Mouse (Mus musculus) midbrain, embryonic 11.5 days (tissue): ENCODE measurements around the gene 4922502D21Rik. TPM values are rescaled to one million over a fixed set of nuclear protein-coding genes. Genes with fewer than 3 reads are reported as not detected.
"Not testable (repeated sequence)": the region's sequence is repeated elsewhere in the genome, so short reads cannot be mapped to it uniquely, and the experiment has no call there.

Source experiments
- ATAC-seq: fragments of 200-750 bp; cut with Nextera tagmentation; 2 replicates; pipeline ENCODE4 v1.8.0; 2017; ENCODE audit warnings: moderate TSS enrichment, moderate library complexity; ENCODE audit not compliant: low FRiP score
- DNase-seq: peaks from one replicate; pipeline ENCODE4 v3.0.0; 2015; ENCODE audit warnings: low spot score; ENCODE audit errors: missing footprints
- H3K27ac ChIP-seq: fragments of 300-500 bp; sonication (generic); 2 replicates; pipeline ENCODE4 v1.5.1; 2014; ENCODE audit warnings: low read depth, low read length
- H3K27me3 ChIP-seq: fragments of 300-500 bp; sonication (generic); 2 replicates; pipeline ENCODE4 v1.6.1; 2014; ENCODE audit warnings: mild to moderate bottlenecking, low read length, moderate library complexity, mixed read lengths; ENCODE audit not compliant: control insufficient read depth, insufficient read depth
- H3K36me3 ChIP-seq: fragments of 300-500 bp; sonication (generic); 2 replicates; pipeline ENCODE4 v1.6.1; 2014; ENCODE audit warnings: mild to moderate bottlenecking, low read length, moderate library complexity, mixed read lengths; ENCODE audit not compliant: control insufficient read depth, insufficient read depth
- H3K4me1 ChIP-seq: fragments of 300-500 bp; sonication (generic); 2 replicates; pipeline ENCODE4 v1.6.1; 2014; ENCODE audit warnings: low read length; ENCODE audit not compliant: control insufficient read depth, insufficient read depth
- H3K4me2 ChIP-seq: fragments of 300-500 bp; sonication (generic); 2 replicates; pipeline ENCODE4 v1.6.1; 2014; ENCODE audit warnings: mild to moderate bottlenecking, moderate library complexity
- H3K4me3 ChIP-seq: fragments of 300-500 bp; sonication (generic); 2 replicates; pipeline ENCODE4 v1.5.1; 2014; ENCODE audit warnings: low read depth, low read length
- H3K9ac ChIP-seq: fragments of 300-500 bp; sonication (generic); 2 replicates; pipeline ENCODE4 v1.6.1; 2014; ENCODE audit warnings: low read length
- H3K9me3 ChIP-seq: fragments of 300-500 bp; sonication (generic); 2 replicates; pipeline ENCODE4 v1.6.1; 2016; ENCODE audit warnings: low read length; ENCODE audit not compliant: control insufficient read depth
- WGBS: fragments of 180-500 bp; shearing (Covaris S2); extraction: QIAGEN DNeasy Blood & Tissue Kit; methylation state at CpG from one replicate; pipeline ENCODE4 v1.1.7; 2014; 5-methylcytosine and 5-hydroxymethylcytosine counted together
- polyA plus RNA-seq: library from polyadenylated mRNA; unstranded; fragments of >200 nt; fragmentation: Nextera tagmentation; extraction: Ambion mirVana; gene quantifications from 2 replicates; pipeline ENCODE4 v1.2.1, GENCODE M21; 2014

The 4922502D21Rik gene
- polyA plus RNA-seq, 1 experiment from 2014 or later = not detected

GRCm38 (mm10) chr6:129351091-129351490 is 19.5 kb upstream of the 4922502D21Rik start:
- H3K9me3 ChIP-seq = no peaks in the 10 kb centered on the region; the same call in 1 of the 2 replicates
- no peaks in the 10 kb centered on the region for H3K36me3 ChIP-seq
- DNase-seq = no peak
- H3K27ac ChIP-seq = no peak overlapping the region
- ATAC-seq = no peak
- H3K9ac ChIP-seq = no peak overlapping the region
- H3K4me1 ChIP-seq = no peaks in the 10 kb centered on the region
- WGBS = 85% methylated on average over 3 of the region's 3 CpGs
- H3K27me3 ChIP-seq = no peaks in the 10 kb centered on the region
- H3K4me3 ChIP-seq = no peak overlapping the region
- H3K4me2 ChIP-seq = no peak overlapping the region

GRCm38 (mm10) chr6:129349524-129350352 is 18.1 kb upstream of the 4922502D21Rik start:
- Histone ChIP-seq H3K9ac (no peak overlapping the region), H3K9me3 (no peaks in the 10 kb centered on the region; the same call in 1 of the 2 replicates), H3K27ac (no peak overlapping the region), H3K27me3 (no peaks in the 10 kb centered on the region), H3K36me3 (no peaks in the 10 kb centered on the region), H3K4me3 (no peak overlapping the region), H3K4me1 (no peaks in the 10 kb centered on the region), H3K4me2 (no peak overlapping the region)
- DNase-seq (no peak), ATAC-seq (no peak)
- 66% methylated on average over 4 of the region's 4 CpGs for WGBS

GRCm38 (mm10) chr6:129344408-129344807 is 12.8 kb upstream of the 4922502D21Rik start:
- no peaks in the 10 kb centered on the region for H3K36me3 ChIP-seq
- no peak overlapping the region for H3K4me2 ChIP-seq
- H3K9me3 ChIP-seq = no peaks in the 10 kb centered on the region; the same call in 1 of the 2 replicates
- 76% methylated on average over 3 of the region's 3 CpGs for WGBS
- no peak overlapping the region for H3K4me3 ChIP-seq
- ATAC-seq (no peak), DNase-seq (no peak)
- no peak overlapping the region for H3K9ac ChIP-seq
- no peaks in the 10 kb centered on the region for H3K4me1 ChIP-seq
- H3K27ac ChIP-seq = no peak overlapping the region
- no peaks in the 10 kb centered on the region for H3K27me3 ChIP-seq

GRCm38 (mm10) chr6:129342391-129342790 is 10.8 kb upstream of the 4922502D21Rik start, which contains the start of gene Clec12a:
Clec12a (plus strand) TSS chr6:129342691.
- H3K27me3 ChIP-seq, H3K9ac ChIP-seq, H3K9me3 ChIP-seq, H3K27ac ChIP-seq, DNase-seq, H3K4me1 ChIP-seq, H3K4me2 ChIP-seq, H3K36me3 ChIP-seq, ATAC-seq, H3K4me3 ChIP-seq: not testable (repeated sequence)
- 75% methylated on average over 4 of the region's 4 CpGs for WGBS

- no peak overlapping the region for H3K27ac ChIP-seq
- no peak overlapping the region for H3K9ac ChIP-seq
- ATAC-seq (no peak), DNase-seq (no peak)
- no peak overlapping the region for H3K4me2 ChIP-seq
- no peaks in the 10 kb centered on the region for H3K36me3 ChIP-seq
- H3K9me3 ChIP-seq = no peaks in the 10 kb centered on the region
- no peaks in the 10 kb centered on the region for H3K4me1 ChIP-seq
- no peaks in the 10 kb centered on the region for H3K27me3 ChIP-seq
- 88% methylated on average over 1 of the region's 1 CpGs for WGBS
- H3K4me3 ChIP-seq = no peak overlapping the region
Measured at GRCm38 (mm10) chr6:129337751-129338150, 6.2 kb upstream of the 4922502D21Rik start.

- Histone ChIP-seq H3K4me2 (no peak overlapping the region), H3K9ac (no peak overlapping the region), H3K9me3 (no peaks in the 10 kb centered on the region), H3K4me3 (no peak overlapping the region), H3K4me1 (no peaks in the 10 kb centered on the region), H3K27ac (no peak overlapping the region), H3K36me3 (no peaks in the 10 kb centered on the region), H3K27me3 (no peaks in the 10 kb centered on the region)
- DNase-seq (no peak), ATAC-seq (peak; percentile 83)
- 42% methylated on average over 11 of the region's 11 CpGs for WGBS
Measured at GRCm38 (mm10) chr6:129333674-129334078, 2.1 kb upstream of the 4922502D21Rik start.

GRCm38 (mm10) chr6:129326568-129327150 is 4.9 kb downstream of the 4922502D21Rik start:
- ATAC-seq = no peak
- Histone ChIP-seq H3K27ac (no peak overlapping the region), H3K4me2 (no peak overlapping the region), H3K4me1 (no peaks in the 10 kb centered on the region), H3K9ac (no peak overlapping the region), H3K4me3 (no peak overlapping the region), H3K9me3 (no peaks in the 10 kb centered on the region), H3K36me3 (no peaks in the 10 kb centered on the region), H3K27me3 (no peaks in the 10 kb centered on the region)
- DNase-seq = no peak
- 86% methylated on average over 13 of the region's 13 CpGs for WGBS

- Histone ChIP-seq H3K27me3 (no peaks in the 10 kb centered on the region), H3K9me3 (no peaks in the 10 kb centered on the region), H3K4me2 (no peak overlapping the region), H3K9ac (no peak overlapping the region), H3K27ac (no peak overlapping the region), H3K4me1 (no peaks in the 10 kb centered on the region), H3K4me3 (no peak overlapping the region), H3K36me3 (no peaks in the 10 kb centered on the region)
- WGBS = 83% methylated on average over 1 of the region's 1 CpGs
- no peak for DNase-seq
- ATAC-seq = no peak
Measured at GRCm38 (mm10) chr6:129326016-129326415, 5.6 kb downstream of the 4922502D21Rik start.

GRCm38 (mm10) chr6:129319331-129319730 is 12.3 kb downstream of the 4922502D21Rik start:
- no peak for ATAC-seq
- no peak overlapping the region for H3K27ac ChIP-seq
- H3K4me3 ChIP-seq = no peak overlapping the region
- H3K9me3 ChIP-seq = no peaks in the 10 kb centered on the region
- H3K36me3 ChIP-seq = no peaks in the 10 kb centered on the region
- no peak overlapping the region for H3K4me2 ChIP-seq
- H3K9ac ChIP-seq = no peak overlapping the region
- H3K27me3 ChIP-seq = no peaks in the 10 kb centered on the region
- DNase-seq = no peak
- WGBS = 87% methylated on average over 4 of the region's 4 CpGs
- no peaks in the 10 kb centered on the region for H3K4me1 ChIP-seq
